Mouse (Mus musculus): ENCODE measurements around the gene Abcc3. TPM values are rescaled to one million over a fixed set of nuclear protein-coding genes. Genes with fewer than 3 reads are reported as not detected.
A peak's percentile ranks its signal among the peaks of the same experiment; 100 is the strongest.
"Not testable (repeated sequence)": the region's sequence is repeated elsewhere in the genome, so short reads cannot be mapped to it uniquely, and the experiment has no call there.

Abcc3 gene
- total RNA-seq, 2 experiments from 2014 or later, result 0.46 to 0.53 TPM

GRCm38 (mm10) chr11:94419004-94419727 lies 26.4 kb upstream of the Abcc3 start:
- no peak for DNase-seq
- H3K4me3 ChIP-seq, result no peak overlapping the region
- no peak for TF ChIP-seq CTCF (IDR thresholded peaks at IDR 0.05)
- H3K27ac ChIP-seq, result no peak overlapping the region
- intact Hi-C loops (cut with DNase I), result no loop called here

- Histone ChIP-seq H3K27ac (no peak overlapping the region), H3K4me3 (no peak overlapping the region)
- no peak for DNase-seq
- no peak for TF ChIP-seq CTCF (IDR thresholded peaks at IDR 0.05)
- intact Hi-C loops (cut with DNase I), result no loop called here
Observed at GRCm38 (mm10) chr11:94414042-94414441, 21.2 kb upstream of the Abcc3 start.

- Histone ChIP-seq H3K4me3 (no peak overlapping the region), H3K27ac (no peak overlapping the region)
- TF ChIP-seq CTCF (IDR thresholded peaks at IDR 0.05), result no peak
- no peak for DNase-seq
- intact Hi-C loops (cut with DNase I), result no loop called here
Observed at GRCm38 (mm10) chr11:94413516-94413915, 20.7 kb upstream of the Abcc3 start.

- intact Hi-C loops (cut with DNase I), result no loop called here
- H3K4me3 ChIP-seq, result no peak overlapping the region
Observed at GRCm38 (mm10) chr11:94412998-94413469, 20.2 kb upstream of the Abcc3 start.

GRCm38 (mm10) chr11:94412562-94412961 lies 19.8 kb upstream of the Abcc3 start:
- no peak for TF ChIP-seq CTCF (IDR thresholded peaks at IDR 0.05)
- H3K27ac ChIP-seq, result no peak overlapping the region
- DNase-seq, result no peak
- intact Hi-C loops (cut with DNase I), result no loop called here
- no peak overlapping the region for H3K4me3 ChIP-seq

More at GRCm38 (mm10) chr11:94412998-94413469, 20.2 kb upstream of the Abcc3 start:
- DNase-seq, result no peak
- TF ChIP-seq CTCF (IDR thresholded peaks at IDR 0.05), result no peak
- no peak overlapping the region for H3K27ac ChIP-seq

GRCm38 (mm10) chr11:94407803-94408321 lies 15.1 kb upstream of the Abcc3 start:
- no peak for DNase-seq
- intact Hi-C loops (cut with DNase I), result no loop called here
- TF ChIP-seq CTCF (IDR thresholded peaks at IDR 0.05), result no peak
- H3K27ac ChIP-seq, result no peak overlapping the region
- no peak overlapping the region for H3K4me3 ChIP-seq

- TF ChIP-seq CTCF (IDR thresholded peaks at IDR 0.05), result no peak
- intact Hi-C loops (cut with DNase I), result loop anchor here (2.0 kb wide), 3 partner anchors 65 to 277 kb away; no protein-coding TSS in a partner anchor
- no peak overlapping the region for H3K27ac ChIP-seq
- DNase-seq, result no peak
- no peak overlapping the region for H3K4me3 ChIP-seq
Observed at GRCm38 (mm10) chr11:94405348-94405747, 12.6 kb upstream of the Abcc3 start.

GRCm38 (mm10) chr11:94404641-94405260 lies 12.0 kb upstream of the Abcc3 start:
- H3K27ac ChIP-seq, result no peak overlapping the region
- H3K4me3 ChIP-seq, result no peak overlapping the region
- peak; percentile 95; the same call in 1 of the 2 replicates for TF ChIP-seq CTCF (IDR thresholded peaks at IDR 0.05)
- DNase-seq, result peak; percentile 84
- intact Hi-C loops (cut with DNase I), result loop anchor here (2.0 to 5.0 kb wide), 4 partner anchors 64 to 276 kb away; partner anchors contain the start of gene Spata20

GRCm38 (mm10) chr11:94404178-94404577 lies 11.4 kb upstream of the Abcc3 start:
- DNase-seq, result no peak
- Histone ChIP-seq H3K27ac (no peak overlapping the region), H3K4me3 (no peak overlapping the region)
- intact Hi-C loops (cut with DNase I), result loop anchor here (2.0 to 5.0 kb wide), 4 partner anchors 63 to 275 kb away; partner anchors contain the start of gene Spata20
- TF ChIP-seq CTCF (IDR thresholded peaks at IDR 0.05), result no peak

GRCm38 (mm10) chr11:94403757-94404156 lies 11.0 kb upstream of the Abcc3 start:
- no peak for TF ChIP-seq CTCF (IDR thresholded peaks at IDR 0.05)
- Histone ChIP-seq H3K4me3 (no peak overlapping the region), H3K27ac (no peak overlapping the region)
- intact Hi-C loops (cut with DNase I), result loop anchor here (2.0 to 5.0 kb wide), 4 partner anchors 63 to 275 kb away; partner anchors contain the start of gene Spata20
- no peak for DNase-seq

GRCm38 (mm10) chr11:94402731-94403130 lies 9.9 kb upstream of the Abcc3 start:
- no peak for TF ChIP-seq CTCF (IDR thresholded peaks at IDR 0.05)
- intact Hi-C loops (cut with DNase I), result loop anchor here (5.0 kb wide), 1 partner anchor 85 kb away; the partner anchor contains the start of gene Spata20
- Histone ChIP-seq H3K27ac (no peak overlapping the region), H3K4me3 (no peak overlapping the region)
- DNase-seq, result no peak

GRCm38 (mm10) chr11:94402029-94402428 lies 9.2 kb upstream of the Abcc3 start:
- intact Hi-C loops (cut with DNase I), result loop anchor here (5.0 kb wide), 1 partner anchor 85 kb away; the partner anchor contains the start of gene Spata20
- H3K27ac ChIP-seq, DNase-seq, H3K4me3 ChIP-seq: not testable (repeated sequence)

- intact Hi-C loops (cut with DNase I), result loop anchor here (5.0 kb wide), 1 partner anchor 86 kb away; the partner anchor contains the start of gene Spata20
- TF ChIP-seq CTCF (IDR thresholded peaks at IDR 0.05), result no peak
- H3K4me3 ChIP-seq, result no peak overlapping the region
Observed at GRCm38 (mm10) chr11:94400996-94401395, 8.2 kb upstream of the Abcc3 start.

More at GRCm38 (mm10) chr11:94400996-94401395, 8.2 kb upstream of the Abcc3 start:
- no peak overlapping the region for H3K27ac ChIP-seq
- no peak for DNase-seq

Data from gastrocnemius, adult 2 months (tissue).